Mouse (Mus musculus) heart, adult 2 months (tissue): Measurements from ENCODE around the gene Rgp1.

Source experiments
- CTCF ChIP-seq: fragments of 200-600 bp; IDR thresholded peaks from 2 replicates; pipeline ENCODE4 v1.8.1; 2022; ENCODE audit warnings: antibody characterized with exemption, mild to moderate bottlenecking, moderate library complexity
- EP300 ChIP-seq: fragments of 200-500 bp; IDR thresholded peaks from 2 replicates; pipeline ENCODE4 v1.6.1; 2011; ENCODE audit warnings: low read depth, low read length, control low read depth; ENCODE audit not compliant: insufficient read depth
- POLR2A ChIP-seq: fragments of 200-500 bp; IDR thresholded peaks from 2 replicates; pipeline ENCODE4 v1.6.1; 2011; ENCODE audit warnings: mild to moderate bottlenecking, low read depth, low read length, control low read depth; ENCODE audit not compliant: insufficient read depth

- TF ChIP-seq POLR2A = no peak
- no peak for TF ChIP-seq CTCF
- TF ChIP-seq EP300 = 0 out of 2 replicates have a peak, but pooled peaks have one; percentile 16
These were observed 5.0 kb upstream of the Rgp1 start for GRCm38 (mm10) chr4:43573561-43573960.
